Mouse (Mus musculus): Measurements from ENCODE around the gene Gm21244. TPM values are rescaled to one million over a fixed set of nuclear protein-coding genes. Genes with fewer than 3 reads are reported as not detected.
"Not testable (repeated sequence)": the region's sequence is repeated elsewhere in the genome, so short reads cannot be mapped to it uniquely, and the experiment has no call there.

Gene Gm21244
- not detected for total RNA-seq (2021)
- long read RNA-seq, experiment 1 = 0 reads
- long read RNA-seq, experiment 2 = 0 reads

DNA sequence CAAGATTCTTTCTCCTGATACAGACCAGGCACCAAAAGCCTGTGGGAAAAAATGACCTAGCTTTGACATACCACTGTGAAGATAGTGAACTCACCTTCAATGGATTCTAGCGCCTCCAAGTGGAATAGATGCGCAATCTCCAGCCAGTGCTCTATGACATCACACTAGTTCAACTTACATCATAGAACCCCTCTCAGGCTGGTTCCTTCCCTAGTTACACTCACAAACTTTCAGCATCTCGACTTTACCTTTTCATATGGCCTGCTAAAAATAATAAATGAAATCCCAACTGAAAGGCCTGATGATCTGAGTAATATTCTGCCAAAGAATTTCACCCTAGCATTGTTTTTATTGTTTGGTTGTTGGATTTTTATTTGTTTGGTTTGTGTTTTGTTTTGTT, at the start of gene Gm21244:
Gene Gm21244 (minus strand): TSS at position 101 of the 400 bp plus-strand sequence.
- not testable (repeated sequence) for DNase-seq (ENCODE audit: low spot score in 2 of 2)

Other genes starting within 250 kb of the Gm21244 start
- not detected for gene Gm28998, start 84.5 kb upstream of the Gm21244 start, total RNA-seq (2021)
- gene Gm21788, start 235.7 kb upstream of the Gm21244 start, total RNA-seq (2021) = not detected

Measured in gastrocnemius, postnatal 4 days (tissue).